Mouse (Mus musculus) neural tube, embryonic 11.5 days (tissue): ENCODE data around the gene Fzd1. TPM values are rescaled to one million over a fixed set of nuclear protein-coding genes. Genes with fewer than 3 reads are reported as not detected.

Experiments
- ATAC-seq: fragments of 200-750 bp; cut with Nextera tagmentation; 2 replicates; pipeline ENCODE4 v1.8.0; 2017; ENCODE audit warnings: moderate number of reproducible peaks, mild to moderate bottlenecking, moderate TSS enrichment, moderate library complexity; ENCODE audit not compliant: insufficient read depth, low FRiP score, low TSS enrichment
- DNase-seq: peaks from one replicate; pipeline ENCODE4 v3.0.0-alpha.2; 2015; ENCODE audit warnings: low spot score
- H3K27ac ChIP-seq: fragments of 300-500 bp; sonication (generic); 2 replicates; pipeline ENCODE4 v1.5.1; 2014; ENCODE audit warnings: low read depth, mild to moderate bottlenecking, low read length
- H3K27me3 ChIP-seq: fragments of 300-500 bp; sonication (generic); 2 replicates; pipeline ENCODE4 v1.6.1; 2014; ENCODE audit warnings: mild to moderate bottlenecking, low read length, mixed read lengths; ENCODE audit not compliant: control insufficient read depth, insufficient read depth
- H3K36me3 ChIP-seq: fragments of 300-500 bp; sonication (generic); 2 replicates; pipeline ENCODE4 v1.6.1; 2014; ENCODE audit warnings: mild to moderate bottlenecking, low read length, moderate library complexity, mixed read lengths; ENCODE audit not compliant: control insufficient read depth, insufficient read depth
- H3K4me1 ChIP-seq: fragments of 300-500 bp; sonication (generic); 2 replicates; pipeline ENCODE4 v1.6.1; 2014; ENCODE audit warnings: low read length, mixed read lengths; ENCODE audit not compliant: control insufficient read depth, insufficient read depth
- H3K4me2 ChIP-seq: fragments of 300-500 bp; sonication (generic); 2 replicates; pipeline ENCODE4 v1.6.1; 2014; ENCODE audit warnings: low read depth, mild to moderate bottlenecking, moderate library complexity
- H3K4me3 ChIP-seq: fragments of 300-500 bp; sonication (generic); 2 replicates; pipeline ENCODE4 v1.5.1; 2014; ENCODE audit warnings: low read depth, low read length
- H3K9ac ChIP-seq: fragments of 300-500 bp; sonication (generic); 2 replicates; pipeline ENCODE4 v1.6.1; 2014; ENCODE audit warnings: mild to moderate bottlenecking, low read length
- H3K9me3 ChIP-seq: fragments of 300-500 bp; sonication (generic); 2 replicates; pipeline ENCODE4 v1.6.1; 2016; ENCODE audit warnings: low read length; ENCODE audit not compliant: control insufficient read depth
- WGBS: fragments of 180-500 bp; shearing (Covaris S2); extraction: QIAGEN DNeasy Blood & Tissue Kit; methylation state at CpG from one replicate; pipeline ENCODE4 v1.1.7; 2014; 5-methylcytosine and 5-hydroxymethylcytosine counted together
- microRNA-seq: library from miRNA; unstranded; fragments of <30 nt; microRNA quantifications from one replicate; pipeline ENCODE4, GENCODE M21; 2016
- polyA plus RNA-seq: library from polyadenylated mRNA; unstranded; fragments of >200 nt; fragmentation: Nextera tagmentation; extraction: Ambion mirVana; gene quantifications from 2 replicates; pipeline ENCODE4 v1.2.1, GENCODE M21; 2014

Gene Fzd1
- polyA plus RNA-seq, 1 experiment from 2014 or later, result 18.8 TPM

DNA sequence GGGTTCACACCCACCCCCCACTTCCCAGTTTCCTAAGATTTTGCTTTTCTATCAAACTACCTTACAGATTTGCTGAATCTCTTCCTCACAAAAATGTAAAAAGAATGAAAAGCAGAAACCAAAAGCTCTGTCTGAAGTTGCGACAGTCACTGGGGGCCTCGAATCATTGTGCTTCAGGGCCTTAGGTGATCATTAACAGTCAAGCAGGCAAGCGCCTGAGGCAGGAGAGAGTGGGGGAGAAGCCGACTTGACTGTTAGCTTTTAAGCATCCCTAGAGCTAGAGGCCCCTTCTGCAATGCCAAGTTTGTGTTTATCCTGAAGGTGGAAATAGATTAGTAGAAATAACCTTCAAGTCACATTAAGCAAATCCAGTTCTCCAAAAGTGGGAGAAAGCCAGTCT, 24.6 kb downstream of the Fzd1 start:
- H3K9me3 ChIP-seq, result no peaks in the 10 kb centered on the region
- no peak for DNase-seq
- H3K4me3 ChIP-seq, result no peak overlapping the region
- no peaks in the 10 kb centered on the region for H3K27me3 ChIP-seq
- H3K4me1 ChIP-seq, result peaks cover 7% of the 10 kb centered on the region; the same call in 1 of the 2 replicates
- ATAC-seq, result no peak
- H3K36me3 ChIP-seq, result no peaks in the 10 kb centered on the region
- H3K9ac ChIP-seq, result no peak overlapping the region
- no peak overlapping the region for H3K4me2 ChIP-seq
- 56% methylated on average over 4 of the region's 4 CpGs for WGBS
- no peak overlapping the region for H3K27ac ChIP-seq

DNA sequence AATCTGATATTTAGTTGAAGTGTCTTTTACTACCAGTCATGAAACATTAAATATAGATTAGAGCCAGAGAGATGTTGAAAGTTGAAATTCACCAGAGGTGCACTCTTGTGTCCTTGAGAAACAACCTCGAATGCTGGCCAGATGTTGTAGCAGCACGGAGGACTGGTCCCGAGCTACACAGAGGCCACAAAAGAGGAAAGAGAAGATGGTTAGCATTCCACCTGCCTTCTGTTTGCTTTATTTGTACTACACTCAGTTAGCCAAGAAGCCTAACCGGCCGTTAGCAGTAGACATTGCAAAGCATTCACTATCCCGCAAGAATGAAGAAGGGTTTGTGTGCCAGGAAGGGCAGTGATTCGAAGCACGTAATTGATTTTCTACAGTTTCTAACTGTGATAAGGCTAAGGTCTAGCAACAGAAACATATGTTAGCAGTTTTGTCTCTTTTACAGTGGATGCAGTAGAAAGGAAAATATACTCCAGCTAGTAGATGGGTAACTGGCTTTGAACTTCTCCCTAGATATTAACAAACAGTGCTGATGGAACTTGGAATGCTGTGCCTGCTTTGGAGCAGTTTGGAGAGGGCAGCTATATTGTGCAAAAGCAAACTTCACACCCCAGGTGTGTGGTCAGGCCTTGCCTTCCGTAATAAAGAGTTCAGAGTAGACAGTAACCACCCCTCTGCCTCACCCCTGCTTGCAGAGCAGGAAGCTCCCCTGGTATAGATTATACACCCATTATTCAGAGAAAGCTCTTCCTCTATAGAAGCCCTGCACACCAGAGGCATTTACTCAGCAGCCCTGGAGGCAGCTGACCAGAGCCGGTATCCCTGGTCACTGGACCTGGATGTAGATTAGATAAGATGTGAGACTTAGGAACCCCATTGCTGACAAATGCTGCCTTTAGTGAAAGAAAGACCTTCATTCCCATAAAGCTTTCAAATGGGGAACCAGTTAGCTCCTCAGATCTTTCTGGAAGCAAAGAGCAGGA, 25.3 kb downstream of the Fzd1 start:
- Histone ChIP-seq H3K4me2 (no peak overlapping the region), H3K4me1 (peaks cover 7% of the 10 kb centered on the region; the same call in 1 of the 2 replicates), H3K36me3 (no peaks in the 10 kb centered on the region), H3K27me3 (no peaks in the 10 kb centered on the region), H3K27ac (no peak overlapping the region), H3K4me3 (no peak overlapping the region), H3K9me3 (no peaks in the 10 kb centered on the region), H3K9ac (no peak overlapping the region)
- no peak for DNase-seq
- ATAC-seq, result 0 out of 2 replicates have a peak, but pooled peaks have one; percentile 41
- 50% methylated on average over 10 of the region's 10 CpGs for WGBS

GRCm38 (mm10) chr5:4731743-4732215, 26.1 kb downstream of the Fzd1 start:
- no peaks in the 10 kb centered on the region for H3K27me3 ChIP-seq
- H3K27ac ChIP-seq, result no peak overlapping the region
- DNase-seq (peak; percentile 21), ATAC-seq (peak; percentile 61)
- no peaks in the 10 kb centered on the region for H3K36me3 ChIP-seq
- H3K9me3 ChIP-seq, result no peaks in the 10 kb centered on the region
- no peak overlapping the region for H3K4me2 ChIP-seq
- WGBS, result 44% methylated on average over 5 of the region's 5 CpGs
- H3K4me1 ChIP-seq, result peaks cover 7% of the 10 kb centered on the region; the same call in 1 of the 2 replicates
- H3K9ac ChIP-seq, result no peak overlapping the region
- H3K4me3 ChIP-seq, result no peak overlapping the region

DNA sequence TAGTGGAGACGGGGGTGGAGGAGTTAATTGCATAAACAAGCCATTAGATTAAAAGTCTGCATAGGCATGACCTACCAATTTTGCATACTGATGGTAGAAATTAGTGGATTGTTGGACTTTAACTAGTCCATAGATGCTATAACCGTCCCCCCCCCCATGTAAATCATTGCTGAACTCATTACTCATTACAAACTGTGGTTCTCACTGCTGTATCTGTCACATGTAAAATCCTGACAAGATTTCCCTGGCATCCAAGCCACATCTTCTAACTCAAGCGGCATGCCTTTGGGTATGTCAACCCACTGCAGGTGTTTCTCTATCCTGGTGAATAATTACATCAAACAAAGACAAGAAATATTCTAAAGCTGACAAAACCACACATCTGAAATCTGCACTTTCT, 26.8 kb downstream of the Fzd1 start:
- H3K4me2 ChIP-seq, result no peak overlapping the region
- no peak overlapping the region for H3K9ac ChIP-seq
- WGBS, result 94% methylated on average over 3 of the region's 3 CpGs
- peaks cover 7% of the 10 kb centered on the region; the same call in 1 of the 2 replicates for H3K4me1 ChIP-seq
- H3K9me3 ChIP-seq, result no peaks in the 10 kb centered on the region
- no peak for DNase-seq
- H3K36me3 ChIP-seq, result no peaks in the 10 kb centered on the region
- no peak overlapping the region for H3K27ac ChIP-seq
- no peak overlapping the region for H3K4me3 ChIP-seq
- H3K27me3 ChIP-seq, result no peaks in the 10 kb centered on the region
- ATAC-seq, result no peak

Small RNA genes within 50 kb of the gene (microRNA-seq; reads per million reads assigned to microRNA genes)
- not detected for gene Gm44483
